ENCODE assay signal across 9 mouse cellular contexts in genomic region chr2:159755541-159756011, GRCm38 (mm10).
DNase-seq lines count a peak whose midpoint lies in the region; ATAC-seq lines count a peak whose summit lies in the region.
"Had no signal": no experiment of that assay in that cellular context is flagged by ENCODE, and none has a peak within 500 bp of the region (broad histone marks: within the 10 kb centered on the region; RNA-seq: fewer than 3 reads in every experiment).

No protein-coding gene starts in this region.

- no peaks in the 10 kb centered on the region for H3K9me3 ChIP-seq in heart, embryonic 10.5 days
- no peaks in the 10 kb centered on the region for H3K9me3 ChIP-seq in embryonic facial prominence, embryonic 11.5 days (replicated peaks; ENCODE audit: control insufficient read depth, low read length)
- H3K9me3 ChIP-seq in neural tube, embryonic 12.5 days: no peaks in the 10 kb centered on the region

- intact Hi-C loops in left cerebral cortex, postnatal 25 days (cut with DNase I): no loop called here

- no peak overlapping the region for H3K4me3 ChIP-seq in heart, embryonic 10.5 days
- H3K4me3 ChIP-seq in embryonic facial prominence, embryonic 11.5 days (ENCODE audit: low read depth, low read length): no peak overlapping the region
- H3K4me3 ChIP-seq in neural tube, embryonic 12.5 days: no peak overlapping the region

- H3K9ac ChIP-seq in embryonic facial prominence, embryonic 11.5 days (replicated peaks; ENCODE audit: low read length): no peak overlapping the region
- no peak overlapping the region for H3K9ac ChIP-seq in neural tube, embryonic 12.5 days
- H3K9ac ChIP-seq: liver, embryonic 14.5 days had no signal

- H3K4me1 ChIP-seq in heart, embryonic 10.5 days: no peaks in the 10 kb centered on the region
- H3K4me1 ChIP-seq in embryonic facial prominence, embryonic 11.5 days (ENCODE audit: control insufficient read depth, insufficient read depth, low read length): no peaks in the 10 kb centered on the region
- no peaks in the 10 kb centered on the region for H3K4me1 ChIP-seq in neural tube, embryonic 12.5 days

- no peak overlapping the region for H3K27ac ChIP-seq in heart, embryonic 10.5 days
- H3K27ac ChIP-seq in embryonic facial prominence, embryonic 11.5 days (replicated peaks; ENCODE audit: low read depth, low read length): no peak overlapping the region
- no peak overlapping the region for H3K27ac ChIP-seq in neural tube, embryonic 12.5 days
- H3K27ac ChIP-seq: liver, embryonic 14.5 days had no signal

- DNase-seq in heart, adult 11 months: peak; percentile 92
- no peak for DNase-seq in heart, embryonic 10.5 days (ENCODE audit: low spot score)
- peak; percentile 49 for DNase-seq in embryonic facial prominence, embryonic 11.5 days (ENCODE audit: low spot score)
- DNase-seq in kidney, adult 18-20 months: peak; percentile 7
- peak; percentile 8 to 38 for DNase-seq in left cerebral cortex, postnatal 25 days (ENCODE audit: low spot score in 2 of 2)
- no peak for DNase-seq in spleen, postnatal 36 days (ENCODE audit: low spot score in 2 of 2)
- DNase-seq in MN1 (ENCODE audit: low spot score): no peak

- H3K36me3 ChIP-seq in heart, embryonic 10.5 days: no peaks in the 10 kb centered on the region
- no peaks in the 10 kb centered on the region for H3K36me3 ChIP-seq in embryonic facial prominence, embryonic 11.5 days (replicated peaks; ENCODE audit: control insufficient read depth, insufficient read depth, low read depth, low read length)
- H3K36me3 ChIP-seq in neural tube, embryonic 12.5 days: no peaks in the 10 kb centered on the region

- H3K27me3 ChIP-seq in heart, embryonic 10.5 days (ENCODE audit: insufficient read depth, poor library complexity, severe bottlenecking): no peaks in the 10 kb centered on the region
- H3K27me3 ChIP-seq in embryonic facial prominence, embryonic 11.5 days (ENCODE audit: control insufficient read depth, insufficient read depth, low read length): no peaks in the 10 kb centered on the region
- no peaks in the 10 kb centered on the region for H3K27me3 ChIP-seq in neural tube, embryonic 12.5 days (replicated peaks)

- H3K4me2 ChIP-seq in embryonic facial prominence, embryonic 11.5 days (ENCODE audit: low read depth, low read length): no peak overlapping the region
- H3K4me2 ChIP-seq in neural tube, embryonic 12.5 days (replicated peaks): no peak overlapping the region

- ATAC-seq in embryonic facial prominence, embryonic 11.5 days (replicated peaks; ENCODE audit: insufficient number of reproducible peaks, low FRiP score, low TSS enrichment, low read depth): no peak
- peak; percentile 66; the same call in 1 of the 2 replicates for ATAC-seq in neural tube, embryonic 12.5 days (ENCODE audit: low FRiP score, low read depth)

- 57% methylated on average over 7 of the region's 7 CpGs for WGBS in heart, embryonic 10.5 days
- 35% methylated on average over 7 of the region's 7 CpGs for WGBS in embryonic facial prominence, embryonic 11.5 days
- WGBS in neural tube, embryonic 12.5 days: 54% methylated on average over 7 of the region's 7 CpGs

Comparison
In these comparisons a context has a peak if more than half of its experiments do, and no peak if none do; other contexts are left out.
1. DNase-seq: peak in heart, adult 11 months (single experiment), embryonic facial prominence, embryonic 11.5 days (single experiment), kidney, adult 18-20 months (single experiment) and left cerebral cortex, postnatal 25 days (2 of 2); none in heart, embryonic 10.5 days (single experiment), spleen, postnatal 36 days (0 of 2) and MN1 (single experiment).